Mouse (Mus musculus) heart, embryonic 15.5 days (tissue): ENCODE data around the gene Bach1. TPM values are rescaled to one million over a fixed set of nuclear protein-coding genes. Genes with fewer than 3 reads are reported as not detected.
A peak's percentile ranks its signal among the peaks of the same experiment; 100 is the strongest.
"Not testable (repeated sequence)": the region's sequence is repeated elsewhere in the genome, so short reads cannot be mapped to it uniquely, and the experiment has no call there.

Source experiments
- ATAC-seq: fragments of 200-750 bp; cut with Nextera tagmentation; replicated peaks from 2 replicates; pipeline ENCODE4 v1.8.0; 2017; ENCODE audit warnings: low read depth, moderate TSS enrichment; ENCODE audit not compliant: insufficient number of reproducible peaks, insufficient read depth, low FRiP score
- H3K27ac ChIP-seq: fragments of 300-500 bp; sonication (generic); 2 replicates; pipeline ENCODE4 v1.5.1; 2015; ENCODE audit warnings: mild to moderate bottlenecking, inconsistent platforms
- H3K27me3 ChIP-seq: fragments of 300-500 bp; sonication (generic); 2 replicates; pipeline ENCODE4 v1.6.1; 2015; ENCODE audit warnings: inconsistent platforms
- H3K36me3 ChIP-seq: fragments of 300-500 bp; sonication (generic); 2 replicates; pipeline ENCODE4 v1.6.1; 2015; ENCODE audit warnings: mild to moderate bottlenecking, inconsistent platforms
- H3K4me1 ChIP-seq: fragments of 300-500 bp; sonication (generic); replicated peaks from 2 replicates; pipeline ENCODE4 v1.6.1; 2015; ENCODE audit warnings: inconsistent platforms
- H3K4me2 ChIP-seq: fragments of 300-500 bp; sonication (generic); 2 replicates; pipeline ENCODE4 v1.6.1; 2015; ENCODE audit warnings: inconsistent platforms, mild to moderate bottlenecking, moderate library complexity
- H3K4me3 ChIP-seq: fragments of 300-500 bp; sonication (generic); 2 replicates; pipeline ENCODE4 v1.5.1; 2015; ENCODE audit warnings: mild to moderate bottlenecking, inconsistent platforms
- H3K9ac ChIP-seq: fragments of 300-500 bp; sonication (generic); 2 replicates; pipeline ENCODE4 v1.6.1; 2015; ENCODE audit warnings: mild to moderate bottlenecking, inconsistent platforms
- H3K9me3 ChIP-seq: fragments of 300-500 bp; sonication (generic); replicated peaks from 2 replicates; pipeline ENCODE4 v1.6.1; 2016; ENCODE audit warnings: inconsistent platforms
- WGBS: fragments of 180-500 bp; shearing (Covaris S2); methylation state at CpG from one replicate; pipeline ENCODE4 v1.1.7; 2015; ENCODE audit warnings: mixed read lengths; 5-methylcytosine and 5-hydroxymethylcytosine counted together
- polyA plus RNA-seq: library from polyadenylated mRNA; unstranded; fragments of >200 nt; fragmentation: Nextera tagmentation; extraction: Ambion mirVana; gene quantifications from 2 replicates; pipeline ENCODE4 v1.2.1, GENCODE M21; 2015

Bach1 gene
- polyA plus RNA-seq, 1 experiment from 2014 or later: 8.1 TPM

- Histone ChIP-seq H3K9ac (no peak overlapping the region), H3K27ac (no peak overlapping the region), H3K9me3 (no peaks in the 10 kb centered on the region), H3K4me1 (no peaks in the 10 kb centered on the region), H3K4me2 (no peak overlapping the region), H3K36me3 (no peaks in the 10 kb centered on the region), H3K27me3 (no peaks in the 10 kb centered on the region), H3K4me3 (no peak overlapping the region)
- 42% methylated on average over 3 of the region's 3 CpGs for WGBS
- no peak for ATAC-seq
Observed at GRCm38 (mm10) chr16:87681848-87682247, 16.9 kb upstream of the Bach1 start.

DNA sequence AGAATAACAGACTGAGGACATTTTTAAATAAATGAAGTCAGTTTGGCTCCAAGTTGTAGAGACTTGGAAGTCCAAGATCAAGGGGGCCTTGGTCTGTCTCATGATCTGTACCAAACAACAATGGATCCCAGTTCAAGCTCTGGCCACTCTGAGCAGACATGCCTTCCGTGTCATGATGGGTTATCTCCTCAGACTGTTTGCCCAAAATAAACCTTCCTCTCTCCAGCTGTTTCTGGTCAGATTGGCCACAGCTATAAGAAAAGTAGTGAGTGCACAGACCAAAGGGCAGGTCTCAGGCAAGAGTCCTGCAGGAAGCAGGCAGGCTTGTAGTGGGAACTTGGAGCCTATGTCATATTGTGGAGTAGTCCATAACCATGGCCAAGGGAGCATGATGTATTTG is 12.3 kb upstream of the Bach1 start:
- H3K9me3 ChIP-seq: no peaks in the 10 kb centered on the region
- no peak for ATAC-seq
- no peak overlapping the region for H3K9ac ChIP-seq
- H3K4me3 ChIP-seq: no peak overlapping the region
- H3K4me2 ChIP-seq: no peak overlapping the region
- peaks cover 9% of the 10 kb centered on the region for H3K4me1 ChIP-seq
- H3K27ac ChIP-seq: no peak overlapping the region
- 49% methylated on average over 1 of the region's 1 CpGs for WGBS
- H3K27me3 ChIP-seq: no peaks in the 10 kb centered on the region
- H3K36me3 ChIP-seq: no peaks in the 10 kb centered on the region

GRCm38 (mm10) chr16:87687346-87687745 is 11.4 kb upstream of the Bach1 start:
- H3K9me3 ChIP-seq: no peaks in the 10 kb centered on the region
- no peaks in the 10 kb centered on the region for H3K36me3 ChIP-seq
- no peak overlapping the region for H3K9ac ChIP-seq
- 69% methylated on average over 3 of the region's 3 CpGs for WGBS
- no peak overlapping the region for H3K4me3 ChIP-seq
- peaks cover 9% of the 10 kb centered on the region for H3K4me1 ChIP-seq
- ATAC-seq: no peak
- H3K4me2 ChIP-seq: no peak overlapping the region
- H3K27me3 ChIP-seq: no peaks in the 10 kb centered on the region
- no peak overlapping the region for H3K27ac ChIP-seq

GRCm38 (mm10) chr16:87688328-87688727 is 10.4 kb upstream of the Bach1 start:
- ATAC-seq: not testable (repeated sequence)

GRCm38 (mm10) chr16:87688823-87689222 is 9.9 kb upstream of the Bach1 start:
- Histone ChIP-seq H3K27ac (peak overlapping the region; percentile 65), H3K4me2 (peak overlapping the region; percentile 47)
- WGBS: 62% methylated on average over 7 of the region's 7 CpGs
- not testable (repeated sequence) for H3K4me1 ChIP-seq, H3K9me3 ChIP-seq, H3K4me3 ChIP-seq, ATAC-seq, H3K36me3 ChIP-seq, H3K9ac ChIP-seq, H3K27me3 ChIP-seq

More at GRCm38 (mm10) chr16:87688328-87688727, 10.4 kb upstream of the Bach1 start:
- H3K36me3 ChIP-seq, H3K9ac ChIP-seq, H3K27ac ChIP-seq, H3K4me2 ChIP-seq, H3K4me3 ChIP-seq, H3K9me3 ChIP-seq, H3K27me3 ChIP-seq, H3K4me1 ChIP-seq: not testable (repeated sequence)
- WGBS: 93% methylated on average over 3 of the region's 3 CpGs

- peak overlapping the region; percentile 47 for H3K4me2 ChIP-seq
- WGBS: 21% methylated on average over 8 of the region's 8 CpGs
Observed at GRCm38 (mm10) chr16:87689225-87689624, 9.5 kb upstream of the Bach1 start.

GRCm38 (mm10) chr16:87690506-87690905 is 8.2 kb upstream of the Bach1 start:
- no peak overlapping the region for H3K4me2 ChIP-seq
- H3K9me3 ChIP-seq: no peaks in the 10 kb centered on the region
- 89% methylated on average over 4 of the region's 4 CpGs for WGBS
- no peaks in the 10 kb centered on the region for H3K36me3 ChIP-seq
- H3K4me1 ChIP-seq: peaks cover 9% of the 10 kb centered on the region
- H3K27ac ChIP-seq: no peak overlapping the region
- no peak overlapping the region for H3K9ac ChIP-seq
- no peak overlapping the region for H3K4me3 ChIP-seq
- H3K27me3 ChIP-seq: no peaks in the 10 kb centered on the region
- no peak for ATAC-seq

More at GRCm38 (mm10) chr16:87689225-87689624, 9.5 kb upstream of the Bach1 start:
- peak; percentile 74; the same call in 1 of the 2 replicates for ATAC-seq
- Histone ChIP-seq H3K27me3 (no peaks in the 10 kb centered on the region), H3K4me3 (no peak overlapping the region), H3K27ac (peak overlapping the region; percentile 65), H3K9ac (no peak overlapping the region), H3K4me1 (peaks cover 9% of the 10 kb centered on the region), H3K36me3 (no peaks in the 10 kb centered on the region), H3K9me3 (no peaks in the 10 kb centered on the region)

DNA sequence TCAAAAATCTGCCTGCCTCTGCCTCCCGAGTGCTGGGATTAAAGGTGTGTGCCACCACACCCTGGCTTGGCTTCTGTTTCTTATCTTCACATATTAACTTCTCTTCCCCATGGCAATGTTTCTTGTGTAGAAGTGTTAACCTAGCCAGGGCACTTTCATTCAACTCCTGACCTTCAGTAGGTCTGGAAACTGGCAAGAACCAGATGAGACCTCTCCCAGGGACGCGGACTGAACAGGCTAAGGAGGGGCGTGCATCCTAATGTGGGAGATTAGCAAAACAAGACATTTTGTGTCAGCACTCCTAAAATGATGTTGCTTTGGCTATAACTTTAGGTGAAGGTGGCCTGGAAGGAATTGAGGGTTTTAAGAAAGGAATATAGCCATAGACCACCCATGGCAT is 7.6 kb upstream of the Bach1 start:
- H3K4me2 ChIP-seq: no peak overlapping the region
- H3K36me3 ChIP-seq: no peaks in the 10 kb centered on the region
- no peak overlapping the region for H3K9ac ChIP-seq
- no peak overlapping the region for H3K4me3 ChIP-seq
- H3K27ac ChIP-seq: no peak overlapping the region
- peaks cover 9% of the 10 kb centered on the region for H3K4me1 ChIP-seq
- WGBS: 94% methylated on average over 4 of the region's 4 CpGs
- H3K27me3 ChIP-seq: no peaks in the 10 kb centered on the region
- no peaks in the 10 kb centered on the region for H3K9me3 ChIP-seq
- no peak for ATAC-seq

- H3K36me3 ChIP-seq: no peaks in the 10 kb centered on the region
Observed at GRCm38 (mm10) chr16:87692591-87692990, 6.2 kb upstream of the Bach1 start.

DNA sequence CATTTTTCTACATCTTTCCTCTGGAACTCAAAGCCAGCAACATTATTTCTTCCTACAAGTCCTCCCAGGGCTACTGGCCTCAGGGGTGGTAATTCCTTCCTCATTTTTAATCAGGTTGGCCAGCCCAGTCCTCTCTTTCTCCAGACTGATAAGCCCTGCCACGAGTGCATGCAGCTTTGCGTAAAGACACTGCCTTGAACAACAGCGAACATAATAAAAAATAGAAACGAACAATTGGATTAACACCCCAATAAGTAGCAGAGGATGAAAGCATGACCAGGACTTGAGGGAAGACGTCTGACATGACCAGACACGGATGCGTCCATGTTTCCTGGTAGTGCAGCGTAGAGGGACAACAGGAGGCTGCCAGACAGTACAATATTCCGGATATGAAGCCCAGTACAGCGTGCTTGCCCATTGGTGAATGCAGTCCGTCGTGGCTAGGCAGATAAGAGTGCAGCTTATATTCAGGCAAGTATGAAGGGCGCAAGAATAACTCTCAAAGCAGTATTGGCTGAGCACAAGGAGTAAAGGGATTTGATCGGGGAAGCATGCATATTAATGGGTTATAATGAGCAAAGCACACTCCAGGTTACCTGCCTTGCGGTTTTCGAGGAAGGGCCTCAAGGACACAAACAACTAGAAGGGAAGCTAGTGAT is 909 bp upstream of the Bach1 start:
- H3K27ac ChIP-seq: peak overlapping the region; percentile 65
- 20% methylated on average over 16 of the region's 16 CpGs for WGBS
- no peaks in the 10 kb centered on the region for H3K27me3 ChIP-seq
- peaks cover 26% of the 10 kb centered on the region for H3K4me1 ChIP-seq
- no peaks in the 10 kb centered on the region for H3K36me3 ChIP-seq
- H3K4me2 ChIP-seq: peak overlapping the region; percentile 71
- H3K9ac ChIP-seq: peak overlapping the region; percentile 53; the same call in 1 of the 2 replicates
- no peak for ATAC-seq
- H3K9me3 ChIP-seq: no peaks in the 10 kb centered on the region
- H3K4me3 ChIP-seq: peak overlapping the region; percentile 93

More at GRCm38 (mm10) chr16:87692591-87692990, 6.2 kb upstream of the Bach1 start:
- Histone ChIP-seq H3K4me2 (no peak overlapping the region), H3K4me1 (peaks cover 11% of the 10 kb centered on the region), H3K27me3 (no peaks in the 10 kb centered on the region), H3K4me3 (no peak overlapping the region), H3K27ac (no peak overlapping the region), H3K9ac (no peak overlapping the region), H3K9me3 (no peaks in the 10 kb centered on the region)
- ATAC-seq: no peak
- WGBS: 72% methylated on average over 2 of the region's 2 CpGs

DNA sequence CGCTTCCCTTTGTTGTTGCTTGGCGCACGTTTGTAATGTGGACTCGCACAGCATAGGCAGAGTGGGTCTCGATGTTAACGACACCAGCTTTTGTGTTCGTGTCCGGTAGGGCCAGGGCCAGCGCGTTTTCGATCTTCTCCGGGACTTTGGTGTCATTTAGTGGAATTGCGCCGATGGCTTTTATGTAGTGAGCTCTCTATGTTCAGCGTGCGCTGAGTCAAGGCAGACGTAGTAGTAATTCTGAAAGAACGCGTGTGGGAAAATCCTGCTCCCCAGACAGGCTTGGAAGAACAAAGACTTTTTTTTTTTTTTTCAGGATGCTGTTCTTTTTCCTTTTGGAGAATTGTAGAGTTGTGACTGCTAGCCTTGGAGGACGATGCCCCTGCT is 554 bp downstream of the Bach1 start:
- ATAC-seq: no peak
- H3K9ac ChIP-seq: peak overlapping the region; percentile 93
- peak overlapping the region; percentile 93 for H3K27ac ChIP-seq
- no peaks in the 10 kb centered on the region for H3K9me3 ChIP-seq
- under 1% methylated on average over 20 of the region's 20 CpGs for WGBS
- H3K4me1 ChIP-seq: peaks cover 36% of the 10 kb centered on the region
- peak overlapping the region; percentile 71 for H3K4me2 ChIP-seq
- peak overlapping the region; percentile 93 for H3K4me3 ChIP-seq
- H3K36me3 ChIP-seq: no peaks in the 10 kb centered on the region
- H3K27me3 ChIP-seq: no peaks in the 10 kb centered on the region
